Mouse (Mus musculus) layer of hippocampus, postnatal 14 days (tissue): ENCODE results near the gene Coq10a. TPM values are rescaled to one million over a fixed set of nuclear protein-coding genes. Genes with fewer than 3 reads are reported as not detected.
A peak's percentile ranks its signal among the peaks of the same experiment; 100 is the strongest.

Experiments
- DNase-seq, 2 experiments: peaks; one replicate each; pipeline ENCODE4 v3.0.0; 2021 to 2022; ENCODE audit warnings: low spot score in 2 of 2, mixed read lengths in 1 of 2
- long read RNA-seq, 2 experiments: library from polyadenylated mRNA; stranded (forward); transcript quantifications; one replicate each; pipeline ENCODE4 v2.0.0; 2021
- total RNA-seq, 2 experiments: library from RNA; stranded (reverse); gene quantifications; 2 replicates each; pipeline ENCODE4 v1.2.3; 2021

Coq10a gene
- total RNA-seq, result 10 to 100 TPM; 60.0 to 62.1 TPM
- long read RNA-seq, experiment 1, transcript Coq10a-205 (5 exons, 1,307 nt), result minor isoform, 6 of 55 reads
- long read RNA-seq, experiment 1, transcript Coq10a-207 (5 exons, 1,434 nt), result major isoform, 33 of 55 reads
- long read RNA-seq, experiment 1, partial matches to known transcripts, result 2 of 55 reads
- long read RNA-seq, experiment 1, other reads (novel, unspliced or antisense), result 10 of 55 reads
- long read RNA-seq, experiment 2, transcript Coq10a-205 (5 exons, 1,307 nt), result minor isoform, 6 of 57 reads
- long read RNA-seq, experiment 2, transcript Coq10a-207 (5 exons, 1,434 nt), result major isoform, 42 of 57 reads
- long read RNA-seq, experiment 2, partial matches to known transcripts, result 2 of 57 reads
- long read RNA-seq, experiment 2, other reads (novel, unspliced or antisense), result 7 of 57 reads

GRCm38 (mm10) chr10:128368402-128369217, at the start of gene Coq10a:
Gene Coq10a, minus strand, starts transcription at chr10:128368997.
- peak; percentile 87 to 95 for DNase-seq

DNA sequence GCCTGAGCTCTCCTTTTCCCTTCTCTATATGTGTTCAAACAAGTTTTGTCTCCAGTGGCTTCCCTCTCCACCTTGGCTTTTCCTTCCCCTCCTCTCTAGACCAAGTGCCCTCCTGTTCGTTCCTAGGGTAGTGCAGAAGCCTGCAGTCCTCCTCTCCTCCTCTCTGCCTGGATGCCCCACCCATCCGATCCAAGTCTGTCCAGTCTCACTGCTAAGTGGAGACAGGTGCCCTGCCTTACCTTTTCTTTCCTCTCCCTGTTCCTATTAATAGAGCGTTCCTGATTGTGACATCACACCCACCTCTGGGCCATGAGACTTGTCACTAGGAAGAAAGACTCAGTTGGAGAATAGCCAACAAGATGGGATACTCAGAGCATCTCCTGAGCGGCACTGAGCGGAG, 46.1 kb upstream of the Coq10a start:
- no peak for DNase-seq

DNA sequence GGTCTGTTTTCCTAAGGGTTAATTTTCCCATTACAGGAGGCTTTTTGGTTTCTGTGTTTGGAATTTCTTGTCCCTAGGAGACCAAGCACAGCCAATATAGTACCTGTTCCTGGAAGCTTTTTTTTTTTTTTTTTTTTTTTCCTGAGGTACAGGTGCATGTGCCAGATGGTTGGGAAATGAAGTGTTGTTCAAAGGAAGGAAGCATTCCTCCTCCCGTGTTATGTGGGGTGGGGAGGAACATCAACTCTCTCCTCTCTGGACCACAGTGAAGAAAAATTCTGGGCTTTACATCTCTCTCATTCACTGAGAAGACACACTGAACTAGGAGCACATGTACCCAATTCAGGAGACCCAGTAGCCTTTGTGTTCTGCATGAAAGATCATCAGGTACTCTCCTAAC, 44.3 kb upstream of the Coq10a start:
- no peak for DNase-seq

DNA sequence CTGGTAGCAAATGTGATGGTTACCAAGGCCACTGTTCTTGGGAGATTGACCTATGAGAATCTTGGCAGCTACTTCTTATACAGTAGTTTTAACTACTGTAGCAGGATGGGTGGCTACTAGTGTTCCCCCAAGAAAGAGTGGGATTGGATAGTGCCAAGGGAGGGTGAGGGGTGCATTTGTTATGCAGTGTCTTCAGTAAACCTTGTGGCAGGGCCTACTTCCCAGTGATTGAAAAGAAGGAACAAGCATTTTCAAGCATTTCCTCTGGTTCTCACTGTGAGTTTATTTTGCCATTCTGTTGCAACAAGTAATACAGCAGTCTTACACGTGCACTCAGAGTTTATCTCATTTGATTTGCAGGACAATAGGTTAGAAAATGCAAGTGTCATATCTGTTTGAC, 43.8 kb upstream of the Coq10a start:
- DNase-seq, result no peak

DNA sequence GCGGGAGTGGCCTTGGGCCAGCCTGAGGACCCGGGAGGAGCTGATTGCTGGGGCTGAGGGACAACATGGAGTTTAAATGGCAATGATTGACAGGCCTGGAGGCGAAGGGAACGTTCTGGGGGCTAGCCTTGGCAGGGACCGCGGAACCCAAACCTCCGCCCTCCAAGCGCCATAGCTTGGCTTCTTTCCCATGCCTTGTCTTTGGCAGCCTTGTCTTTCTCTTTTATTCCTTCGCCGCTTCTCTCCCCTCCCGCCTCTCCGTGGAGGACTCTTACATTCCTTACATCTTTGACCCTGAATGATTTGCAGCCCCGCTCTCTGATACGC, 43.2 kb upstream of the Coq10a start:
- DNase-seq, result no peak

DNA sequence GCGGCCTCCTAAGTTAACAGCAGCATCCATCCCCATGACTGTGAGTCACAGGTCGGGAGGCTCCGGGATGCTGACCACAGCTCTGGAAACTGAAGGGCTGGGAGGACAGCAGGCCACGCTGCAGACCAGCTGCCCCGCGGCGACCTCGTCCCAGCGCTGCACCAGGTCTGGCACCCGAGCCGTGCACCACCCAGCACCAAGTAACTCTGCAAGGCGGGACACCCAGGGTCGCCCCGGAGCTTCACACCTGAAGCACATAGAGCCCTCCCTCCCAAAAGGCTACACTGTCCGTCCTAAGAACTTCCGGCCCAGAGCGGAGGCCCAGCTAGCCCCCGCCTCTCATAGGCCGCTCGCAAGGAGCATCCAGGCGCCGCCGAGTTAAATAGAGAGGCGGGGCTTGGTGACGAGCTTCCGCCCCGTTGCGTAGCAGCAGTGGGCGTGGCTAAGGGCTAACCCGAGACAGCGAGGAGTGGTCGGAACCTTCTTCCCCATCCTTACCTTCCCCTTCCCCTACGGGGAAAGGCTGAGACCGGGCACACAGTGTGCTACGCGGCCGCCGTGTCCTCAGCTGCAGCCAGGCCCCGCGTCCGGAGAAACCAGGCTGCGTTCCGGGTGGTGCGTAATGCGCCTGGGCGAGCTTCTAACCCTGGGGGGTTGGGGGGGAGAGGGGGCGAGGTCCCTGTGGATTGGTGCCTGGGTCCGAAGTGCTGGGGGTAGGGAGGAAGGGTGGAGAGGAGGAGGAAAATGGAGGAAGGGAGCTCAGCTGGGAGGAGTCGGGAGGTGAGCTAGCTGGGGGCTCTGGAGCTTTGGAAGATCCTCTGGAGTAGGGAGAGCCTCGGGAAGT, 42.6 kb upstream of the Coq10a start, which contains the start of the genes Nabp2 and Rnf41:
Gene Nabp2 (minus strand): TSS at position 282 of the 844 bp plus-strand sequence.
Gene Rnf41 (plus strand): TSS at position 447 of the 844 bp plus-strand sequence.
- peak; percentile 94 to 97 for DNase-seq

- DNase-seq, result no peak
Measured at GRCm38 (mm10) chr10:128410560-128410845, 41.7 kb upstream of the Coq10a start.

- DNase-seq, result peak; percentile 95 to 99
Measured at GRCm38 (mm10) chr10:128409692-128410559, 41.1 kb upstream of the Coq10a start.

- peak; percentile 55 to 63 for DNase-seq
Measured at GRCm38 (mm10) chr10:128408591-128409535, 40.1 kb upstream of the Coq10a start.

DNA sequence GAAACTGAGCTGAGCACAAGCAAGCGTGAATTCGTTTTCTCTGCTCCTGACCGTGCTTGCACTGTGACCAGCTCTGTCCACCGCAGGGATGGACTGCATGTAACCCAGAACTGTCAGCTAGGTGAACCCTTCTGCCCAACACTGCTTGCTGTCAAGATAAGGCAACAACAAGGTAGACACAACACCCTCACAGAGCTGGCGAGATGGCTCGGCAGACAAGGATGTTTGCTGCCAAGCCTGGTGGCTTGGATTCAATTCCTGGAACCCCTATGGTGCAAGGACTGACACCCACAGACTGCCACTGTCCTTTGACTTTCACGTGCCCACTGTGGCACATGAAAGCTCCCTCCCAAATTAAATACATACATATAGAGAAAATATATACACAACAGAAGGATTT, 35.1 kb upstream of the Coq10a start:
- DNase-seq, result no peak

DNA sequence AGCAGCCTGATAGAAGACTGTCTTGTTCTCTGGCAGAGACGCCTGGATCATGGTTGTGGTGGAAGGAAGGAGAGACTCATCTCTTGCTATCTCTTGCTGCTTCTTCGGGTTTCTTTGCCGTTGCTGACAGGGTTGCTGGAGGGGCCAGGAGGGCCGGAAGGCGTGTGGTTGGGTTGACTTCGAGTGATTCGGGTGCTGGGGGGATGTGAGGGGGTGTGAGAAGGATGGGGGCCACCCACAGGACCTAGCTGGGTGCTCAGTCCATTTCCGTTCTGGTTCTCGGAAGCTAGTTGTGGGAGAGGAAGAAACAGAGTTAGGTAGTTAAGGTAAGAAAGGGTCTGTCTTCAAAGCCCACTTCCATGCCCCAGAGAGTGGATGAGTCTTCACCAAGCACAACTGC, 32.8 kb upstream of the Coq10a start:
- DNase-seq, result no peak

GRCm38 (mm10) chr10:128401056-128401455, 32.3 kb upstream of the Coq10a start, which contains the start of gene Slc39a5:
Gene Slc39a5, minus strand, starts transcription at chr10:128401229.
- DNase-seq, result no peak

GRCm38 (mm10) chr10:128400338-128400737, 31.5 kb upstream of the Coq10a start:
- DNase-seq, result no peak

GRCm38 (mm10) chr10:128397466-128397865, 28.7 kb upstream of the Coq10a start:
- DNase-seq, result no peak

DNA sequence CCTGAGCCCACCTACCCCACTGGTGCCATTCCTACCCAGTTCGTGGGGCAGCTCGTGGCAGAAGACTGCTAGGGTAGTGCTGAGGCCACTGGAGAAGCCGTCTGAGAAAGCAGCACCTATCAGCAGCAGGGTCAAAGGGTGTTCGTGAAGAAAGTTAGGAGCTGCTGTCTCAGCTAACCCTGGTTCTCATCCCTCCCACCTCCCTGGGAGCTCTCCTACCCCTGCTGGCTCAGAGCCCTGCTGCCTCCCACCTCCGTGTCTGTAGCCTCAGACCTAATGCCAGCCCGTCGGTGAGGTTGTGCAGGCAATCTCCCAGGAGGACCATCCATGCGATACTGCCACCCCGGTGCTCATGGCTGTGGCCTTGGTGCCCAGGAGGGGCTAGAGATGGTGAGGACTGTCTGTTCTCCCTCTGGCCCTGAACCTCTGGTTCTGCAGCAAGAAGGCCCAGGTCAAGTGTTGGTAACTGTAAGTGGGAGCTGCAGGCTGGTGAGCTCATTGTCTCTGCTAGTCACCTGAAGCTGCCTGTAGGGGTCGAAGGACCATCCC, 28.0 kb upstream of the Coq10a start:
- no peak for DNase-seq

DNA sequence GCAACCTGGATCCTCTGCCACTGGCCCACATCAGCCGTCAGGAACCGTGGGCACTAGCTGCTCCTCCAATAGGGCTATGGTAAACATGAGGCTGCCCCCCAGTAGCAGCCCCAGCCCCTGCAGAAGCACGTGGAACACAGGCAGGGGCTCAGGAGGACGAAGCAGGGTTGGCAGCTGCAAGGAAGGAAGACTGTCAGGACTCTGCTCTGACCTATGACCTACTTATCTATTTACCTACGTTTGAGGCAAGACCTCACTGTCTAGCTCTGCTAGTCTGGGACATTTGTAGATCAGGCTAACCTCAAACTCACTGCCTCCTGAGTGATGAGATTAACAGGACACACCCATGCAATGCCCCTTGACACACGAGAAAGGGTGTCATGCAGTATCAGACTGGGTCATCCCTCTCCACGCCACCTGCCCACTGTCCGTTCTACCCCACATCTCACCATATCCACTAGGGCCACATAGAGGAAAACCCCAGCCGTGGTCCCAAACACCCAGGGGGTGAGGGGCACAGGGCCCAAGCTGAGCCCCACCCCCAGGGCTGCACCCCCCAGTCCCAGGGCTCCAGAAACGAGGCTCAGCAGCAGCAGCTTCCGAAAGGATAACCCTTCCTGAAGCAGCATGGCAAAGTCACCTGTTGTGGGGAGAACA, 27.3 kb upstream of the Coq10a start:
- no peak for DNase-seq

GRCm38 (mm10) chr10:128391850-128392249, 23.1 kb upstream of the Coq10a start:
- DNase-seq, result no peak

GRCm38 (mm10) chr10:128390366-128390765, 21.6 kb upstream of the Coq10a start:
- DNase-seq, result no peak

DNA sequence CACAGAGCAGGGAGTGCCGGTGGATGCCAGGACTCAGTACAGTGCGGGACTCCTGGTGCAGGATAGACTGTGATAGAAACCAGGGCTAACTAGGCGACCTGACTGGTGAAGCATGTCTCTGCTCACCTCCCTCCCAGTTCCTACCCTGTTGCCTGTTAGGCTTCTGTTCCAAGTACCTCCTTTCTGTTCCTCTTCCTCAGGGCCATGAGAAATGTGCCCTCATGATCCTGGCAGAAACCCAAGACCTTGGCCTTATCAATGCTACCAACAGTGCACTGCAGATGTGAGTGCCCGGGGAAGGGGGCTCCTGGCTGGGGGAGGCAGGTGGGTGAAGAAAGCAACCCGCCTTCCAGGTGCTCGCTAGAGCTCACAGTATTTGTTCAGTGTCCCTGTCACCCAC, 20.8 kb upstream of the Coq10a start:
- DNase-seq, result no peak
